Mouse (Mus musculus) T-cell, adult 2 months (primary cell): ENCODE results near the gene Gramd1c.
A peak's percentile ranks its signal among the peaks of the same experiment; 100 is the strongest.

ENCODE experiments used
- DNase-seq: peaks from one replicate; pipeline ENCODE4 v3.0.0; 2022; ENCODE audit warnings: low spot score

Gene Gramd1c

GRCm38 (mm10) chr16:44063025-44063894 is at the start of gene Gramd1c:
Gene Gramd1c (minus strand): TSS chr16:44063345.
- DNase-seq, result peak; percentile 19

- no peak for DNase-seq
These were observed 45.9 kb upstream of the Gramd1c start for GRCm38 (mm10) chr16:44109002-44109401.

GRCm38 (mm10) chr16:44105211-44105610 is 42.1 kb upstream of the Gramd1c start:
- DNase-seq, result no peak

- DNase-seq, result no peak
These were observed 40.9 kb upstream of the Gramd1c start for GRCm38 (mm10) chr16:44103806-44104766.

- no peak for DNase-seq
These were observed 39.8 kb upstream of the Gramd1c start for GRCm38 (mm10) chr16:44102925-44103324.

GRCm38 (mm10) chr16:44101181-44101710 is 38.1 kb upstream of the Gramd1c start:
- DNase-seq, result no peak

GRCm38 (mm10) chr16:44099377-44099776 is 36.2 kb upstream of the Gramd1c start:
- DNase-seq, result no peak

- no peak for DNase-seq
These were observed 24.5 kb upstream of the Gramd1c start for GRCm38 (mm10) chr16:44087650-44088049.

GRCm38 (mm10) chr16:44061341-44061740 is 1.8 kb downstream of the Gramd1c start:
- no peak for DNase-seq

- no peak for DNase-seq
These were observed 2.4 kb downstream of the Gramd1c start for GRCm38 (mm10) chr16:44060604-44061286.

- peak; percentile 47 for DNase-seq
These were observed 4.4 kb downstream of the Gramd1c start for GRCm38 (mm10) chr16:44058745-44059144.

- DNase-seq, result no peak
These were observed 7.4 kb downstream of the Gramd1c start for GRCm38 (mm10) chr16:44055766-44056165.

GRCm38 (mm10) chr16:44053265-44053664 is 9.9 kb downstream of the Gramd1c start:
- no peak for DNase-seq

GRCm38 (mm10) chr16:44052390-44052789 is 10.8 kb downstream of the Gramd1c start:
- no peak for DNase-seq

- no peak for DNase-seq
These were observed 13.0 kb downstream of the Gramd1c start for GRCm38 (mm10) chr16:44050139-44050538.

- no peak for DNase-seq
These were observed 24.0 kb downstream of the Gramd1c start for GRCm38 (mm10) chr16:44039112-44039511.

GRCm38 (mm10) chr16:44035221-44035620 is 27.9 kb downstream of the Gramd1c start:
- DNase-seq, result no peak

- no peak for DNase-seq
These were observed 29.8 kb downstream of the Gramd1c start for GRCm38 (mm10) chr16:44033365-44033764.

- DNase-seq, result no peak
These were observed 33.9 kb downstream of the Gramd1c start for GRCm38 (mm10) chr16:44029273-44029672.

GRCm38 (mm10) chr16:44026822-44027221 is 36.3 kb downstream of the Gramd1c start:
- no peak for DNase-seq

- no peak for DNase-seq
These were observed 36.9 kb downstream of the Gramd1c start for GRCm38 (mm10) chr16:44026210-44026609.
